Mouse (Mus musculus) inflammation-experienced regulatory T-cells, adult 6 months (primary cell): ENCODE data around the gene Emc8. TPM values are rescaled to one million over a fixed set of nuclear protein-coding genes. Genes with fewer than 3 reads are reported as not detected.
A peak's percentile ranks its signal among the peaks of the same experiment; 100 is the strongest.

Experiments
- ATAC-seq: one replicate; pipeline ENCODE4 v1.8.0; 2017
- polyA plus RNA-seq, 3 experiments: library from polyadenylated mRNA; unstranded; fragments of 100-300 nt; shearing (Covaris generic); gene quantifications; one replicate each; pipeline ENCODE4 v1.2.1; 2017

The Emc8 gene
- polyA plus RNA-seq, 3 experiments from 2014 or later, result 41.3 to 90.8 (median 53.1) TPM

- ATAC-seq, result peak; percentile 82
These were observed 34.0 kb downstream of the Emc8 start for GRCm38 (mm10) chr8:120634329-120634839.

- no peak for ATAC-seq
These were observed 34.6 kb downstream of the Emc8 start for GRCm38 (mm10) chr8:120633665-120634271.

- ATAC-seq, result no peak
These were observed 35.3 kb downstream of the Emc8 start for GRCm38 (mm10) chr8:120632969-120633664.

- no peak for ATAC-seq
These were observed 36.7 kb downstream of the Emc8 start for GRCm38 (mm10) chr8:120631441-120632375.

GRCm38 (mm10) chr8:120630848-120631247, 37.5 kb downstream of the Emc8 start:
- ATAC-seq, result no peak

GRCm38 (mm10) chr8:120630031-120630430, 38.3 kb downstream of the Emc8 start:
- no peak for ATAC-seq

- no peak for ATAC-seq
These were observed 41.1 kb downstream of the Emc8 start for GRCm38 (mm10) chr8:120627298-120627697.

- ATAC-seq, result no peak
These were observed 41.9 kb downstream of the Emc8 start for GRCm38 (mm10) chr8:120626461-120626860.

GRCm38 (mm10) chr8:120623608-120624007, 44.8 kb downstream of the Emc8 start:
- ATAC-seq, result no peak

GRCm38 (mm10) chr8:120622161-120622560, 46.2 kb downstream of the Emc8 start:
- no peak for ATAC-seq

- ATAC-seq, result no peak
These were observed 47.9 kb downstream of the Emc8 start for GRCm38 (mm10) chr8:120620441-120620840.

GRCm38 (mm10) chr8:120619235-120620180, 48.9 kb downstream of the Emc8 start:
- ATAC-seq, result no peak

GRCm38 (mm10) chr8:120618110-120618509, 50.3 kb downstream of the Emc8 start:
- peak; percentile 67 for ATAC-seq

- ATAC-seq, result no peak
These were observed 51.4 kb downstream of the Emc8 start for GRCm38 (mm10) chr8:120616663-120617626.

- no peak for ATAC-seq
These were observed 53.9 kb downstream of the Emc8 start for GRCm38 (mm10) chr8:120614491-120614890.

- ATAC-seq, result no peak
These were observed 57.5 kb downstream of the Emc8 start for GRCm38 (mm10) chr8:120610824-120611223.

GRCm38 (mm10) chr8:120607885-120608284, 60.5 kb downstream of the Emc8 start:
- ATAC-seq, result peak; percentile 67

- no peak for ATAC-seq
These were observed 60.9 kb downstream of the Emc8 start for GRCm38 (mm10) chr8:120607460-120607859.
